Mouse (Mus musculus): Measurements from ENCODE around the gene Nsf.

Nsf gene

DNA sequence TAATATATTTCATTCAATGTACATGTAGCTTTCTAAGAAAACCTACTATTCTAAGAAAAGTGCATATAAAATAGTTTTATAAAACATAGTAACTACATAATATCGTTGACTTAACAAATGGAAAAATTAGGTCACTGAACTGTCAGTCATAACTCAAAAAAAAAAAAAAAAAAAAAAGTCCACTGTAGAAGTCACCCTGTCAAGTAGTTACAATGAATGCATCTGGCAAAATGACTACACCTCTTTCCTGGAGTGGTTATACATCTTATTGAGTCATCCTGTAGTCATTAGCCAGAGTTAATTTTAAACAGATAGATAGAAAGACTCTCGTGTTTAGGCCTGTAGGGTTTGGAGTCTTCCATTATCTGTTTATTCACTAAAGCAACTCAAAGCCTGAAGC is 114.9 kb downstream of the Nsf start:
- no peak for DNase-seq (ENCODE audit: low spot score in 2 of 2)

DNA sequence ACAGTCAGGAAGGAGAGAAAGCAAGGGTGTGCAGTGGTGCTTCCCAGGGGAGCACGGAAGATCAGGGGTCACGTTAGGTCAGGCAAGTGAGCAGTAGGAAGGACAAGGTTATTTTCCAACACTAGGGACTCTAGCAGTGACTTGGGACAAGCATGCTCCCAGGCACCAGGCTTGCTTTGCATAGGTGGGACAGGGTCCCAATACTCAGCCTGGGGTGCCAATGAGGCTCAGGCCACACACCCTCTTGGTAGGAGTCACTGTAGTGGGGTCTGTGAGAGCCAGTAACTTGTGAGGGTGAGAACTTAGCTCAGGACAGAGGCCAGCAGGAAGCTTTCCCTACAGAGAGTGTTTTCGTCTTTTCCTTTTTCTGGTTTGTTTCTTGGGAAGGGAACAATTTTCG is 121.5 kb downstream of the Nsf start:
- DNase-seq (ENCODE audit: low spot score in 2 of 2), result no peak

DNA sequence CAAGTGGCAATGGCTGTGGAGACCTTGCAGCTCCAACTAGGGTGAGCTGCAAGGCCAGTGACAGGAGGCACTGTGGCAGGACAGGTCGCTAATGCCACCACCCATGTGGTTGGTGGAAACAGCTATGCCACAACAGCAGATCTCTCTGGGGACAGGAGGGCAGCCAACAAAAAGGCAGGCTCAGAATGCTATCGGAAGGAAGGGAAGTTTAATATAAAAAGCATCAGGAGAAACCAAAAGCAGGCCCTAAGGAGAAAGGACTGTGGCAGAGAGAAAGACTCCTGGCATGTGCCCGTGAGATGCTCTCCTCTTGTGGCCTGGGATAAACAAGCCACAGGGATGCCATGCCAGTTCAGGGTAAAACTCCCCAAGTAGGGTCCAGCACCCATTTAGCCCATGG is 122.1 kb downstream of the Nsf start:
- no peak for DNase-seq (ENCODE audit: low spot score in 2 of 2)

DNA sequence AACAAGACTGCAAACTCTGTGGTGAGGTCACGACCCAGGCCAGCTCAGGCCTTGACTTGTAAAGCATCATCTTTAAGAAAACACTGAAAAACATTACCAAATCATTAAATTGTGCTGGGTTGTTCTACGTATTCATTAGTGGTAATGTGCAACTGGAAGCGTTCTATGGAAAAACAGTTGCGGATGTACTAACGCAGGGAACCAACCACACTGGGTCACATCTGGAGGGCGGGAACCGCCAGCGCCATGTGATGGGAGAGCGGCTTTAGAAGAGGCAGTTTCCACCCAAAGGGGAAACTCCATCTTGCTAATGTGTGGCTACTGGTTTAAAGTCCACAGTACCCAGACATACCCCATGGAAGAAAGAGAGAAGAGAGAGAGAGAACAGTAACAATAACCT is 123.4 kb downstream of the Nsf start:
- no peak for DNase-seq (ENCODE audit: low spot score in 2 of 2)

DNA sequence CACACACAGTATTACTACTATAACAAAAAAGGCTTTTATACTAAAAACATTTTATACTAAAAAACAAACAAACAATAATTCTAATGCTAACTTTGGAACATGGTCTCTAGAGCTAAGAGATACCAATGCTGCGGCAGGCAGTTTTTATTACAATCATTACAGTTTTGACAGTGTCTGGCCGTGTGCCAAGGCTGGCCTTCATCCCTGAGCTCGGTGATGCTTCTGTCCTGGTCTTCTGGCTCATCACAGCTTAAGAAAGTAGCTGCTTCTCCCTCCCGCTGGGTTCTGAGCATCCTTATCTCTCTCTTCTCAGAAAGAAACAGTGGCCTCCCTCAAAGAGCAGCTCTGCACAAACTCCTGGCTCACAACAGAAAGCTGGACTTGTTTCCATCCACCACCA is 123.9 kb downstream of the Nsf start:
- DNase-seq (ENCODE audit: low spot score in 2 of 2), result no peak

DNA sequence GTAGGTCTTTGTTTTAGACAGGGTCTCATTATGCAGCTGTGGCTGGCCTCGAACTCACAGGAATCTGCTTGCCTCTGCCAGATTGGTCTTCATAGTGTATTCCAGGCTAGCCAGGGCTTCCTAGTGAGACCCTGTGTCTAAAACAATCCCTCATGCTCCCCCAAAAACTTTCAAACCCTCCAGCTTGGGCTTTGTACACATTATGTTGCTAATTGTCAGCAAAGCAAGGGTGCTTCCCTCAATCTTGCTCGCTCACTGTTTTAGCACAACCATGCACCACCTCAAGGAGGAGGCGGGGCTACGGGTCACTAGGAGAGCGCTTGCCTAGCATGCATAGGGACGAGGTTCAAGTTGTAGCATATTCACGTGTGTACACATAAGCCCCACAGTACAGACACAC is 125.0 kb downstream of the Nsf start:
- DNase-seq (ENCODE audit: low spot score in 2 of 2), result no peak

DNA sequence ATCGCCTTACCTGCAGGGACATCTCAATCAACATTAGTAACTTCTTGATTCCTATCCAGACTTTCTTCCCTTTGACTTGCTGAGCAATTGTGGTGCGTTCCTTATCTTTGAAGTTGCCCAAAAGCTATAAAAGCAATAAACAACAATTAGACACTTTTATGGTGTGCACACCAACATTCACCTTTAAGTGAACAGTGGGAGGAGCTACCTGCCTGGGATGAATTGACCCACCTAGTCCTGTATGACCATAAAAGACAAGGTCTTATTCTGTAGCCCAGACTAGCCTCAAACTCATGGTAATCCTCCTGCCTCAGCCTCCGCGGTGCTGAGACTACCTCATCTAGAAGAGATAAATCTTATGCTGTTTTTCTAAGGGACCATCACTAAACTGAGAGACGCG is 126.7 kb downstream of the Nsf start:
- DNase-seq (ENCODE audit: low spot score in 2 of 2), result no peak

DNA sequence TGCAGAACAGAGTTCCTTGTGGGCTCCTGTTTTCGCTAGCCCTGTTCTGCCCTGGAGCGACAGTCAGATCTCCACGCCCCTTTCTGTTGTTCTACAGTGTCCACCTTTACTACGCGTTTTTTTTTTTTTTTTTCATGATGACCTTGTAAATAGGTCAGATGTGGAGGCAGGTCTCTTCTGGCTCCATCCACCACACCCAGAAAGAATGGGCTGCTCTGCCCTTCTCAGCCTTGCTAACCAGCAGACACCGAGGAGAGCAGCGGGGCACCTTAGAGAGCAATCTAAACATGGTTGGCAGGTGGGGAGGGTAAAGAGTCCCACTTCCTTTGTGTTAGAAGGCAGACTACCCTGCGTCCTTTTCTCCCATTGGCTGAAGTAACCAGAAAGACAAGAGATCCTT is 137.1 kb downstream of the Nsf start:
- no peak for DNase-seq (ENCODE audit: low spot score in 2 of 2)

DNA sequence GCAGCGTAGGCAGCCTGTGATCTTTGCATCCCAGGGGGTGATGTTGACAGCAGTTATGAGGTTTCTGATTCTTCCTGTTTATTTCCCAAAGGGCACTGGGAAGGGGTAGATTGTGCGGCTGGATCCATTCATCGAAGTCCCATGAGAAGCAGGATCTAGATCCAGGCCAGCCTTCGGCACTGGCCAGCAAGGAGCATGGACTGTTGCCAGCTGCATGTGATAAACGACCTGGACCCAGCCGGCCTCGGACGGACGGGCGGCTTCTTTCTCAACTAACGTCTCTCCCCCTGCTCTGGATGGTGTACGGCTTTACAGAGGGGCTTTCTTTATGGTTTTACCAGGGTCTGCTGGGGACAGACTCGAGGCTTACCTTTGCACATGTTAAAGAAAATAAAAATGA is 137.9 kb downstream of the Nsf start:
- DNase-seq (ENCODE audit: low spot score in 2 of 2), result no peak

DNA sequence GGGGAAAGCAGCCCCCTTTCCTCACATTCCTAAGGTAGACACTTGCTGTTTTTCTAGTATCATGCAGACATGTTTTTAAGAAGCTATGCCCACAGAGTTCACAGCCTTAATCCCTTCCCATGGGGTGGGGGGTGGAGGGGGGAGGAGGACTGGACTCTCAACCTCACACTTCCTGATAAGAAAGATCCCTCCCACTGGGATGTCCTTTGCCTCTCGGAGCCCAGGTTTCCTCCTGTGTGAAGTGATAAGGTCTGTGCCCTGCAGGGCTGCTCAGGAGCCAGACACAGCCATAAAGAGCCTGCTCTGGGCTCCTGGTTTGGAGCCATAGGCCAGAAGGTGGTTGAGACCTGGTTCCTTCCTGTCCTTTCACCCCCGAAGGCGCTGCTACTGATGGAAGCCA is 139.0 kb downstream of the Nsf start:
- no peak for DNase-seq (ENCODE audit: low spot score in 2 of 2)

DNA sequence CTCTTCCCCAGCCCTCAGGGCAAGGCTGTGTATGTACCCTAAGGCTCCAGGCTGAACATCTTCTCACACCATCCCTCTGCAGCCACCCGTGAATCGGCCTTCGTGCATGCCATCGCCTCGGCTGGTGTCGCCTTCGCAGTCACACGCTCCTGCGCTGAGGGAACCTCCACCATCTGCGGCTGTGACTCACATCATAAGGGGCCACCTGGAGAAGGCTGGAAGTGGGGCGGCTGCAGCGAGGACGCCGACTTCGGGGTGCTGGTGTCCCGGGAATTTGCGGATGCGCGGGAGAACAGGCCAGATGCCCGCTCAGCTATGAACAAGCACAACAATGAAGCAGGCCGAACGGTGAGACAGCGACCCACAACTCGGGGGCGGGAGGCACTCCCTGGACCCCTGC is 142.6 kb downstream of the Nsf start:
- DNase-seq (ENCODE audit: low spot score in 2 of 2), result no peak

DNA sequence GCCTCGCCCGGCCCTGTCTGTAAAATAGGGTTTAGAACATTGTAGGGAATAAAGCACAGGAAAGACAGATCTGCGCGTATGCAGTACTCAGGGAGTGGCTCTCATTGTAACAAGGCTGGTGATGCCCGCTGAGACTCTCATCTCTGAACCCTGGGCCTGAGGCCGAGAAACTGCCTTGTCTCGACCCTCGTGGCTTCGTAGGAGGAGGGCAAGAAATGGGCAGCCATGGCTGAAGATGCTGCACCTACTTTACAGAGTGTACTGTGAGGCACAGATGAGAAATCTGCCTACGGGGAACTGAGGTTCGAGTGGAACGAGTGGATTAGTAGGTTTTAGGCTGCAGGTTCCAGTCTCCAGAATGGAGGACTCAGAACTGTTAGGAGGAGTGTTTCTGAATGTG is 143.2 kb downstream of the Nsf start:
- no peak for DNase-seq (ENCODE audit: low spot score in 2 of 2)

DNA sequence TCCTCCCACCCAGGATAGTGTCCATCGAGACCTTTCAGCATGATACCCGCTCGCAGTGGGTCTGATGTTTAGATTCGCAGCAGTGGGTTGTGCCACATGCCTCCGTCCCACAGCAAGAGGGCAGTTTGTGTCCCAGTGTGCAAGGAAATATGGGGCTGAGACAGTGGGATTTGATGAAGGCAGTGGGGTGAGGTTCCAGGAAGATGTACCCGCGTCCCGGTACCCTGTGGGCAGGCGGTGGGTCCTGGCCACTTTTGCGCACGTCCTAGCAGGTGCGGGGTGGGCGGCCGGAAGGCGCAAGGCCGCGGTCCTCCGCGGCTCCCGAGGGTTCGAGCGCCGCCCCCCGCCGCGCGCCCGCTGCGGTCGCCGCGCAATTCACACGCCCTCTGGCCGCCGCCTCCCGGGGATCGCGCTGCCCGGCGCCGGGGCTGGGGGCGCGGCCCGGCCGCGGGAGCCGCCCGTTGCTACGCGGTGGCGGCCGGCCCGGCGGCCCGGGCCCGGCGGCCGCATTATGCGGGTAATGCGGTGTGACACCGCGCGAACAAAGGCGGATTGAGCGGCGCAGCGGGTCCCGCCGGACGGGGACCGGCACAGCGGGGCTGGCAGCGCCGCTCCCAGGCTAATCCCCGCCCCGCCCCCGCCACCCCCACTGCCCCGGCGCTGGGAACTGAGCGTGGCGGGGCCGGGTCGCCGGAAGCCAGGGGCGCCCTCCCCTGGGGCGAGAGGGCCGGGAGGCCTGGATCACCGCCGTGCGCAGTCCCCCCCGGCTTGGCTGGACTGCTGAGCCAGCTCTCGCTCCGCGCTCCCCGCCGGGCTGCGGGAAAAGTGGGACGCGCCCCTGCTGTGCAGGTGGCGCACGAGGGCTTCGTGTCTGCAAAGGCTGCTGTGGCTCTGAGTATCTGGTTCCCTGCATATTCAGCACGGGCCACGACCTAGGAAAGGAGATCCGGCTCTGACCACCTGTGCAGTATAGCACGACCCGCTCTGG is 144.0 kb downstream of the Nsf start:
- DNase-seq (ENCODE audit: low spot score in 2 of 2), result no peak

DNA sequence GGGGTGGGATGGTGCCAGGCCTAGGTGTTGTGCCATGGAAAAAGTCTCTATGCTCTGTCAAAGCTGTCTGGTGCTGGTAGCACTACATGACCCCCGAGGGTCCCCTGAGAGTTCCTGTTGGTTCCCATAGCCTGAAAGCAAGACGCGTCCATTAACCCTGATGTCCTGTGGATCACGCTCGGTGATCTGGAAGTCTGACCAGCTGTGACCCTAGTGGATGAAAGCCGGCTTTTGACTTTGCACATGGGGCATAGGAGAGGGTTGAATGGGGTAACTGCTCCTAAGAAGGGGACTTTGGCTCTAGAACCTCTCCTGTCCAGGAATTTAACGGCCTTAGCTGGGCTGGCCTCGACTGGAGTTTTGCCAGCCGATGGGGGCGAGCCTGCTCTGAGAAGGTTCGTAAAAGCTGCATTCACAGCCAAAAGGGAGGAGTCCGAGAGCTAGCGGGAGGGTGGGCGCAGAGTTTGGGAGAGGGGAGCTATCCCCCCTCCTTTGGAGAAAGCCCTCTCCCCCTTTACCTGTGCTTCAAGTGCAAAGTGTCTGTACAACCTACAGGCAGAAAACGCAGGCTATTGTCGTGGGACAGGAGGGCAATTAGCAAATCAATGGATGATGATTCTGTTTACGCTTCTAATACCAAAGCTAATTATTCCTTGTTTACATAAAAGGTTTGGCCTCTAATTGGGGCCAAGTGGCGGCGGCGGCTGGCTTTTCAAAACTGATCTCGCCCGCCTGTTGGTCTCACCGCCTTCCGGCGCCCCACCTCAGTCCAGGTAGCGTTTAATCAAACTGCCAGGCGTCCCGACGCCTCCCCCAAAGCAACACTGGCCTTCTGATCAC is 144.9 kb downstream of the Nsf start:
- DNase-seq (ENCODE audit: low spot score in 2 of 2), result no peak

DNA sequence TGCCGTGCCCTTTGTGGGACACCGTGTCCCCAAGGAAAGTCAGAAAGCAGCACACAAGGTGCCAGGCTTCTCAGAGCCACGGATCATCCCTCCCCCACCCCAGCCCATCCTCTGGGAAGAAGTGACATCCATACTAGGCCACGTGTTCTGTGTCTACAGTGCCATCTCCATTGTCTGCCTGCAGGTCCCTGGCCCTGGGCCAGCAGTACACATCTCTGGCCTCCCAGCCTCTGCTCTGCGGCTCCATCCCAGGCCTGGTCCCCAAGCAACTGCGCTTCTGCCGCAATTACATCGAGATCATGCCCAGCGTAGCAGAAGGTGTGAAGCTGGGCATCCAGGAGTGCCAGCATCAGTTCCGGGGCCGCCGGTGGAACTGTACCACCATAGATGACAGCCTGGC is 145.9 kb downstream of the Nsf start:
- no peak for DNase-seq (ENCODE audit: low spot score in 2 of 2)

DNA sequence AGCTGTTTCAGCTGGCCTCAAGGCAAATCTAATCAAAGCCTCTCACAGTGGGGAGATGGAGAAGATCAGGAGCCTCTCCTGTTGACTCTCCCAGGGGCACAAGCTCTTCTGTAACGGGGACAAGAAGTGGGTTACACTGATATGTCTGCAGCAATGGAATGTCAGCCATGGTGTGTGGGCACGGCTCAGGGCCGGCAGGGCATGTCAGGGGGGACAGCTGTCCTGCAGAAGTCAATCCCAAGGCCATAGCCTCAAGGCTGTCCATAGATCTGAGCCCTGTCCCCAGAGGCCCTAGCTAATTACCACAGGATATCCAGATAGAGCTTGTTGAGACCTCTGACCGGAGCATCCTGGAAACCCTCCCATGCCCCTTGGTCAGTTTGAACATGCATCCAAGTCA is 149.1 kb downstream of the Nsf start:
- no peak for DNase-seq (ENCODE audit: low spot score in 2 of 2)

DNA sequence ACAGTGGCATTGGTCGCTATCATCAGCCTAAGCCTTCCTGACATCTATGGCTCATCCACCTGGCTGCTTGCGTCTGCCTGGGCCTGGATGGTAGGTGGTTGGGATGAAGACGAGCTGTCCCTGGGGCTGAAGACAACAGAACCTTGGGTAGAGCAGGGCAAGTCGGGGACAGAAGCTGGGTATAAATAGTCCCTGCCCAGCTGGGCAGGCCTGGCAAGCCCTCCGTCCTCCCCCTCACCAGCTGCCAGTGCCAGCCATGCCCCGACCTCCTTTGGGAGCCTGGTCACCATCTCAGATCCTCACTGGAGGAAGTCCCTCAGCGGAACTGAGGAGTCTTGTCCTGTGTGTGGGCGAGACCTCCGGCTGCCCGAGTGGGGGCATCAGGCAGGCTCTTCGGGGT is 149.7 kb downstream of the Nsf start:
- no peak for DNase-seq (ENCODE audit: low spot score in 2 of 2)

DNA sequence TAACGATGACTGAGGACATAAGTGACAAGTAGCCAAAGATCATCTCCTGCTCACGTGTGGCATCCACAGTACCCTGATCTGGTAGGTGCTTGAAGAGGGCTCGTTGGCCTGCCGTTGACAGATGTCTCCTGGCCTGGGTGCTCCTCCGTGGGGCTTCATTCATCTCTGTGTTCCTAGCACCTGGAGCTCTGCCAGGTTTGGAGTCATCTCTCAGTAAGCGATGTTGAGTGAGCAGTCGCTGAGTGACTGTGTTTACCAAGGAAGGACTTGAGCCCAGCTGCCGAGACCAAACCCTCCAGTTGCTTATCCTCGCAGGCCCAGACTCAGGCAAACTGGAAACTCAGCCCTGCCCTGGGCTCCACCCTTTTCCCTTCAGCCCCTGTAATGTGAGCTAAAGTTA is 152.7 kb downstream of the Nsf start:
- no peak for DNase-seq (ENCODE audit: low spot score in 2 of 2)

DNA sequence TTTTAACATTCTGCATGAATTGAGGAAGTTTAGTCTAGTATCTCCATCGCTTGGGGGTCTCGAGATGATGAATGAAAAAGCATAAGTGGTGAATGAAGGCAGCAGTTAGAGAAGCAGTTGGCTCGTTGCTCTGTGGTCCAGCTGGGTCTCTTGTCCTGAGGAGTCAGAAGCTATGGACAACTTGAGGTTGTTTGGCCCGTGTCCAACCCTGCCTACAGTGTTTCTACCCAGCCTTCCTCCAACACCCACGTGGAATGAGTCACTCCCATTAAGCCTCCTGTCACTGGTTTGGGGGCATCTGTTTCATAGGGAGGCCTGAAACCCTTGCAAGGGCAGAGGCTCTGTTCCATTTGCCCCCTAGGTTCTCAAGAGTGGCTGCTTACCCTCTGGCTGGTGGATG is 163.9 kb downstream of the Nsf start:
- DNase-seq (ENCODE audit: low spot score in 2 of 2), result no peak

DNA sequence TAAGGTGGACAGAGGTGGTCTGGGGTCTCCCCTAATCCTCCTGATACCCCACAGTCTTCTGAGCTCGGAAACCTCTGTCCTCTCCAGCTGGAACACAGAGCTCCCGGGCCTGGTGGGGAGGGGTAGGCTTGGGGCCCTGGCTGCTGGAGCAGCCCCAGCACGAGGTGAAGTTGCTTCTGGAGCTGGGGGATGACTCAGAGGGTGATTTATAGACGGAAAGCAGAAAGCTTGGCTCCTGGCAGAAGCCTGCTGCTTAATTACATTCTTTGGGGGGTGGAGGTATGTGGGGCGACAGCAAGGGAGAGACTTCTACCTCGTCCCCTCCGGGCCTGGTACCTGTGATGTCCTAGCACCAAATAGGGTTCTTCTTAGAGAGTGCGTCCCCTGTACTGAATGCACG is 173.7 kb downstream of the Nsf start:
- no peak for DNase-seq (ENCODE audit: low spot score in 2 of 2)

DNA sequence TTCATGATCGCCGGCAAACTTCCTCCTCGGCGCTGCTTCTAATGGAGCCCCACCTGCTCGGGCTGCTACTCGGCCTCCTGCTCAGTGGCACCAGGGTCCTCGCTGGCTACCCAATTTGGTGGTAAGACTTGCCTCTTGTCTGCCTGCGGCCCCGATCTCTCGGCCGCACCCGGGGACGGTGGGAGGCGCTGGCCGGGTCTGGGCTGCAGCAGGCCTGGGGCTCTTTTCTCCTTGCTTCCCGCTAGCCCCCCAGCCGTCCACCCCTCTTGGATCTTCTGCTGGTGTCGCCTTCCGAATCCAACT is 179.7 kb downstream of the Nsf start:
- no peak for DNase-seq (ENCODE audit: low spot score in 2 of 2)

DNA sequence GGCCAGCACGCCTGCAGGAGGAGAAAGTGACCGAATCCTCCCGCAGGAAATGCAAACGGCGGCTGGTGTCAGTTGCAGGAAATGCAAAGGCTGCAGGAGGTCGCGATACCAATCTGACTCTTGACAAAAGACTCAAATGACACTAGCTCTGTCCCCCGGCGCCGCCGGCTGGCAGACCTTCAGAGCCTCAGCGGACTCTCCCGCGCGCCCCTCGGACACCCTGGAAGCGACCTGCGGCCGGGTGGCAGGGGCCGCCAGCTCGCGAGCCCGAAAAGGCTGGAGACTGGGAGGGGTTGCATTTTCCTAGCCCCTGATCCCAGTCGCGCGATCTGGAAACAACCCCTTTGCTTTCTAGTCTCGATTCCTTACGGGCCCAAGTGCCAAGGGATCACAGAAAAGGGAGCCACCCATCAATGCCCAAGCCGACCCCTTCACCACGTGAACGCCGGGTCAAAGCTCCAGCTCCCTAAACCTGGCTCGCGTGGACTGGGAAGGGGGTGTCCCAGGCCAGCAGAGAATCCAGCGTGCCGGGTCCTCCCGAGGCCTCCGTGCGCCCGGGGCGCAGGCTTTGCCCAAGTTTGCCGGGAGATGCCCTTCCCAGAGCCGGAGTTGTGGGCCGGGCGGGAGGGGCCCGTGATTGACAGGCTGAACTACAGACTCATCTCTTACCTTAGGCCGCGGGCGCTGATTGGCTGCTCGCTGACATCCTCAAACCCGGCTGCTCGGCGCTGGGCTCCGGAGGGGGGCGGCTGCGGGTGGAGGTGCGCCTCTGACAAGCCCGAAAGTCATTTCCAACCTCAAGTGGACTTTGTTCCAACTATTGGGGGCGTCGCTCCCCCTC is 180.2 kb downstream of the Nsf start, which contains the start of gene Wnt3:
Wnt3 (plus strand) TSS at position 764 of the 841 bp plus-strand sequence.
- DNase-seq (ENCODE audit: low spot score in 2 of 2), result no peak
